Mouse (Mus musculus): Measurements from ENCODE around the gene Cotl1. TPM values are rescaled to one million over a fixed set of nuclear protein-coding genes. Genes with fewer than 3 reads are reported as not detected.

The Cotl1 gene
- polyA plus RNA-seq, 1 experiment = 453 TPM

DNA sequence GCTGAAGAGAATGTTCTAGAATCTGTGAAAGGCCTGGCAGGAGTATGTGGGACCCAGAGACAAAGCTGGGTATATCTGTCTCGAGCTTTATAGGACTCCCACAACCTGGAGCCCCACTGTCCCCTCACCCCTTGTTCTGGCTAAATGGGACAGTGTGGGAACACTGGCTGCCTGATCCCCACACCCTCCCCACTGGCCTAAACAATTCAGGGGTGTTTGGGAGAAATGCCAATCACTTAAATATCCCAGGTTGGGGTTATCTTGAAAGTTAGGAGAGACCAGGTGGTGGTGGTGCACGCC, 41.4 kb downstream of the Cotl1 start:
- H3K79me2 ChIP-seq (ENCODE audit: control insufficient read depth, insufficient read depth) = no peaks in the 10 kb centered on the region
- no peaks in the 10 kb centered on the region for H3K27me3 ChIP-seq (ENCODE audit: control insufficient read depth, insufficient read depth, insufficient read length)
- no peaks in the 10 kb centered on the region for H3K36me3 ChIP-seq (ENCODE audit: control insufficient read depth, insufficient read depth)
- no peak overlapping the region for H3ac ChIP-seq (ENCODE audit: control insufficient read depth, insufficient read length, low read depth)
- no peaks in the 10 kb centered on the region for H3K79me3 ChIP-seq (ENCODE audit: low read depth)
- no peak overlapping the region for H3K4me3 ChIP-seq (ENCODE audit: insufficient read depth, poor library complexity, severe bottlenecking)
- no peak for TF ChIP-seq MAX (IDR thresholded peaks at IDR 0.05)
- no peak for TF ChIP-seq MYOG (IDR thresholded peaks at IDR 0.05; ENCODE audit: control insufficient read depth, extremely low read depth, insufficient read length)
- no peak for TF ChIP-seq CEBPB (IDR thresholded peaks at IDR 0.05; ENCODE audit: low read depth)
- TF ChIP-seq CTCF (IDR thresholded peaks at IDR 0.05; ENCODE audit: control insufficient read depth, insufficient read depth, insufficient read length) = no peak
- TF ChIP-seq FOSL1 (IDR thresholded peaks at IDR 0.05; ENCODE audit: insufficient read depth, low read length, poor library complexity, severe bottlenecking) = no peak
- no peak for TF ChIP-seq MYOD1 (IDR thresholded peaks at IDR 0.05; ENCODE audit: control insufficient read depth, insufficient read length, low read depth)
- no peak for TF ChIP-seq USF1 (IDR thresholded peaks at IDR 0.05; ENCODE audit: low read depth)

DNA sequence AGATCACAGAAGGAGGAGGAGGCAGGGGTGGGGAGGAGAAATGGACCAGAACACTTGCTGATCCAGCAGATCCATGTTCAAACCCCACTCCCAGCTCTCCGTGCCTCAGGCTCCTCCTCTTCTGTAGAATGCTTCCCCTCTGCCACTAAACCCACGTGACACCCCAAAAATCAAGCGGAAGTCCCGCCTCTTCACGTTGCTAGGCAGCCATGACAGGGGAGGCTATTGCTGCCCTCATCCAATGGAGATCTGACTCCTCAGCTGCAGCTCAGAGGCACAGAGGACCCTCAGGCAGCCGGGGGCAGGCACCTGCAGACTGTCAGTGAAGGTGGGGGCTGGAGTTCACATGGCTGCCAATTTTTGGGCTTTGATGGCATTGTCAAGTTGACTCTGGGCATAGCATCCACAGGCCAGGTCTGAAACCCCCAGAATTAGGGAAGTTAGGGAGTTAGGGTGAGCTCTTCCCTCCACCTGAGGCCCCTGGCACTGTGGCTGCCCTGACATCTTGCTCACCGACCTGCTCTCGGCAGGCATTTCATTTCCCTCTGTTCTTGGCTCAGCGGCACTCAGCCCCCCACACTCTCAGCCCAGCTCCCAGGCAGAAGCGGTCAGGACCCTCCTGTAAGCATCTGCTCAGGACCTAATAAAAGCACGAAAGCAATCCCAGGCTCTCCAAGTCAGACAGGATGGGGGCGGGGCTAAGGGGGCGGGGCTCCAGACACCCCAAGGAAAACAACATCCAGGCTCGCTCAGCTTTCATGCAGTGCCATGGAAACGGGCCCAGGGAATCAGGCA, 42.0 kb downstream of the Cotl1 start:
- H3ac ChIP-seq (ENCODE audit: control insufficient read depth, insufficient read length, low read depth) = no peak overlapping the region
- H3K27me3 ChIP-seq (ENCODE audit: control insufficient read depth, insufficient read depth, insufficient read length) = no peaks in the 10 kb centered on the region
- no peaks in the 10 kb centered on the region for H3K36me3 ChIP-seq (ENCODE audit: control insufficient read depth, insufficient read depth)
- no peaks in the 10 kb centered on the region for H3K79me2 ChIP-seq (ENCODE audit: control insufficient read depth, insufficient read depth)
- TF ChIP-seq MYOG (IDR thresholded peaks at IDR 0.05; ENCODE audit: control insufficient read depth, extremely low read depth, insufficient read length) = no peak
- no peak for TF ChIP-seq MAX (IDR thresholded peaks at IDR 0.05)
- no peak for TF ChIP-seq MYOD1 (IDR thresholded peaks at IDR 0.05; ENCODE audit: control insufficient read depth, insufficient read length, low read depth)
- TF ChIP-seq CEBPB (IDR thresholded peaks at IDR 0.05; ENCODE audit: low read depth) = no peak
- TF ChIP-seq USF1 (IDR thresholded peaks at IDR 0.05; ENCODE audit: low read depth) = peak; percentile 58
- no peak for TF ChIP-seq CTCF (IDR thresholded peaks at IDR 0.05; ENCODE audit: control insufficient read depth, insufficient read depth, insufficient read length)
- no peak for TF ChIP-seq FOSL1 (IDR thresholded peaks at IDR 0.05; ENCODE audit: insufficient read depth, low read length, poor library complexity, severe bottlenecking)
- no peak overlapping the region for H3K4me3 ChIP-seq (ENCODE audit: insufficient read depth, poor library complexity, severe bottlenecking)
- no peaks in the 10 kb centered on the region for H3K79me3 ChIP-seq (ENCODE audit: low read depth)

DNA sequence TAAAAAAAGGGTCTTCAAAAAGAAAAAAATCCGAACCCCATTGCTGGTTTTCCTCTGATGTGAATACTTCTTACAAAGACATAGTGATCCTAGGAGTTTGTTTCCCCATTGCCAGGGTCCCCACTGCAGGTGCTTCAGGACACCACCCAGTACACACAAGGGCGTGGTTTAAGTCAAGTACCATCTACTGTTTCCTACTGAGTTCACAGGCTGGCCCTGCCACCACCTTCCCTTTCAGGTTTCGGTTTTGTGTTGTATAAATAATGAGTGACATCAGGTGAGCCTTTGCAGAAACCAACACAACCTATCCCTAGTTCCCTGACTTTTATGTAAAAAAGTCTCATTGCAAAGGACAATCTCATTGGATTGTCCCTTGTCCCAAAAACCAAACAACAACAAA, 44.7 kb downstream of the Cotl1 start:
- Histone ChIP-seq H3K27me3 (ENCODE audit: control insufficient read depth, insufficient read depth, insufficient read length) (no peaks in the 10 kb centered on the region), H3K36me3 (ENCODE audit: control insufficient read depth, insufficient read depth) (no peaks in the 10 kb centered on the region), H3ac (ENCODE audit: control insufficient read depth, insufficient read length, low read depth) (no peak overlapping the region), H3K79me3 (ENCODE audit: low read depth) (no peaks in the 10 kb centered on the region), H3K4me3 (ENCODE audit: insufficient read depth, poor library complexity, severe bottlenecking) (no peak overlapping the region), H3K79me2 (ENCODE audit: control insufficient read depth, insufficient read depth) (no peaks in the 10 kb centered on the region)
- no peak for TF ChIP-seq MAX (IDR thresholded peaks at IDR 0.05)

DNA sequence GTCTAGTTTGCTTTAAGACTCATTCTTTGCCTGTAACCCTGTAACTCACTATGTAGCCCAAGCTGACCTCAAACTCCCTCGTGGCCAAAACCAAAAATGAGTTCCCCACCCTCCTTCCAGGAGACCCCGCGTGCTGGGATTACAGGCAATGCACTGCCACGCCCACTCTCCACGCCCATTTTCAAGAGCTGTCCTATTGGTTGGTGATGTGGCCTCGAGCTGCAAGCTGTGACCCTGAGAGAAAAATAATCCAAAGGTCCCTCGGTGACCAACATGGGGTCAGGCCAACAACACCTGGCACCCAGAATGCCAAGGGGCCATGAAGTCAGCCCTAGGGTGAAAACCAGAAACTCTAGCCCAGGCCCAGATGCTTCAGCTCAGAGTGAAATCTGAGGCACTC, 45.7 kb downstream of the Cotl1 start:
- no peaks in the 10 kb centered on the region for H3K27me3 ChIP-seq (ENCODE audit: control insufficient read depth, insufficient read depth, insufficient read length)
- H3K79me3 ChIP-seq (ENCODE audit: low read depth) = no peaks in the 10 kb centered on the region
- no peaks in the 10 kb centered on the region for H3K79me2 ChIP-seq (ENCODE audit: control insufficient read depth, insufficient read depth)
- H3ac ChIP-seq (ENCODE audit: control insufficient read depth, insufficient read length, low read depth) = no peak overlapping the region
- H3K36me3 ChIP-seq (ENCODE audit: control insufficient read depth, insufficient read depth) = no peaks in the 10 kb centered on the region
- H3K4me3 ChIP-seq (ENCODE audit: insufficient read depth, poor library complexity, severe bottlenecking) = no peak overlapping the region
- no peak for TF ChIP-seq CEBPB (IDR thresholded peaks at IDR 0.05; ENCODE audit: low read depth)
- no peak for TF ChIP-seq USF1 (IDR thresholded peaks at IDR 0.05; ENCODE audit: low read depth)
- TF ChIP-seq CTCF (IDR thresholded peaks at IDR 0.05; ENCODE audit: control insufficient read depth, insufficient read depth, insufficient read length) = no peak
- TF ChIP-seq FOSL1 (IDR thresholded peaks at IDR 0.05; ENCODE audit: insufficient read depth, low read length, poor library complexity, severe bottlenecking) = no peak
- TF ChIP-seq MYOG (IDR thresholded peaks at IDR 0.05; ENCODE audit: control insufficient read depth, extremely low read depth, insufficient read length) = no peak
- TF ChIP-seq MYOD1 (IDR thresholded peaks at IDR 0.05; ENCODE audit: control insufficient read depth, insufficient read length, low read depth) = no peak
- no peak for TF ChIP-seq MAX (IDR thresholded peaks at IDR 0.05)

DNA sequence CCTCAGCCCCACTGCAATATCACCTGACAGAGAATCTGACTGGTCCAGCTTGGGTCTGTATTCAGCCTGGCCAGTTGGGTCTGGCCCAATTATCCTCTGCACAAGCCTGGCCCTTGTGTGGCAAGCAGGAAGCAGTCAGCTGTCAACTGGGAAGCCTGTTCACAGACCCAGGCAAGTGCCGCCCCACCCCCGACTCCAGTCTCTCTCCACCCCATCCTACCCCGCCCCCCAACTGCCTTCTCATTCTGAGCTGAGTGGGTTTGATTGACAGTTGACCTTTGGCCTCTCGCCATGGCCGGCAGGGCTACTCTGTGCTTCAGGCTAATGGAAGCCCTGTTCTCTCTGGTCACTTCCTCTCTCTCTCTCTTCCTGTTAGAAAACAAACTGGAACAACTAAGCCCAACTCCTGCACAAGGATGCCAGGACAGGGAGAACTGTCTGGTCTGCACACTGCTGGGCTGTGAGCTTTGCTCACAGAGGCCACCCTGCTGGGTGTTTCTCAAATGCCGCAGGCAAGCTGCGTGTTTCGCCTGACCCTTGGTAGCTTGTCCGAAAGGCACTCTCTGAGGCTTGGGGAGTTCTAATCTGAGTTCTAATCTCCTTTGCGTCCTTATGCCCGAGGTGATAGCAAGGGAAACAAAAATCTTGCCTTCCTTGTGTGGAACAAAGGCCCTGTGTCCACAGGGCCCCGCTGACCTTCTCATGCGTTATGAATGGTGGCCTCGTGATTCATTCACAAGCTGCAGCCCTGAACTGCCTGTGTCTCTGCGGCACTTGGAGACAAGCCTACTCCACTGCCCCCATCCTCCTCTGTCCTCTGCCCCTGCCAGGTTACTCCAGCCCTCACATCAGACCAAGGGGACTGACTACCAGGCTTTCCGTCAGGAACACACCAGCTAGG, 48.3 kb downstream of the Cotl1 start:
- H3ac ChIP-seq (ENCODE audit: control insufficient read depth, insufficient read length, low read depth) = no peak overlapping the region
- H3K27me3 ChIP-seq (ENCODE audit: control insufficient read depth, insufficient read depth, insufficient read length) = no peaks in the 10 kb centered on the region
- no peaks in the 10 kb centered on the region for H3K79me2 ChIP-seq (ENCODE audit: control insufficient read depth, insufficient read depth)
- H3K79me3 ChIP-seq (ENCODE audit: low read depth) = no peaks in the 10 kb centered on the region
- H3K36me3 ChIP-seq (ENCODE audit: control insufficient read depth, insufficient read depth) = no peaks in the 10 kb centered on the region
- H3K4me3 ChIP-seq (ENCODE audit: insufficient read depth, poor library complexity, severe bottlenecking) = no peak overlapping the region
- no peak for TF ChIP-seq CTCF (IDR thresholded peaks at IDR 0.05; ENCODE audit: control insufficient read depth, insufficient read depth, insufficient read length)
- TF ChIP-seq CEBPB (IDR thresholded peaks at IDR 0.05; ENCODE audit: low read depth) = no peak
- no peak for TF ChIP-seq MYOD1 (IDR thresholded peaks at IDR 0.05; ENCODE audit: control insufficient read depth, insufficient read length, low read depth)
- no peak for TF ChIP-seq FOSL1 (IDR thresholded peaks at IDR 0.05; ENCODE audit: insufficient read depth, low read length, poor library complexity, severe bottlenecking)
- TF ChIP-seq MAX (IDR thresholded peaks at IDR 0.05) = no peak
- no peak for TF ChIP-seq USF1 (IDR thresholded peaks at IDR 0.05; ENCODE audit: low read depth)
- TF ChIP-seq MYOG (IDR thresholded peaks at IDR 0.05; ENCODE audit: control insufficient read depth, extremely low read depth, insufficient read length) = no peak
